Mouse (Mus musculus) kidney, adult 9 months (tissue): Measurements from ENCODE around the gene Ppard.
"Not testable (repeated sequence)": the region's sequence is repeated elsewhere in the genome, so short reads cannot be mapped to it uniquely, and the experiment has no call there.

ENCODE experiments used
- DNase-seq: peaks from one replicate; pipeline ENCODE4 v3.0.0; 2022

Ppard gene

DNA sequence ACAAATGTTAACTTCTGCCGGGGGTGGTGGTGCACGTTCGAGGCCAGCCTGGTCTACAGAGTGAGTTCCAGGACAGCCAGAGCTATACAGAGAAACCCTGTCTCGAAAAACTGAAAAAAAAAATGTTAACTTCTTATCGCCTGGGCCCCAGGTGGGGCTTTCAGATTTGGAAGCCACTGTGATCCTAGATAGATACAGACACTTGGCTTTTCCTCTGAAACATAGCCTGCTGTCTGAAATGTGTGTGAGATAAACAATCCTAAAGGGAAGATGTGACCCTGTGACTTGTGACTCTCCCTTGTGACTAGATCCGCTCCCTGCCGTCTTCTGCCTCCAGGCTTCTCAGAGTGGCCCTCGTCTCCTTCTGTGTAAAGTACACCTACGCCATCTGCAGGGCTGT is 85.2 kb downstream of the Ppard start:
- no peak for DNase-seq

DNA sequence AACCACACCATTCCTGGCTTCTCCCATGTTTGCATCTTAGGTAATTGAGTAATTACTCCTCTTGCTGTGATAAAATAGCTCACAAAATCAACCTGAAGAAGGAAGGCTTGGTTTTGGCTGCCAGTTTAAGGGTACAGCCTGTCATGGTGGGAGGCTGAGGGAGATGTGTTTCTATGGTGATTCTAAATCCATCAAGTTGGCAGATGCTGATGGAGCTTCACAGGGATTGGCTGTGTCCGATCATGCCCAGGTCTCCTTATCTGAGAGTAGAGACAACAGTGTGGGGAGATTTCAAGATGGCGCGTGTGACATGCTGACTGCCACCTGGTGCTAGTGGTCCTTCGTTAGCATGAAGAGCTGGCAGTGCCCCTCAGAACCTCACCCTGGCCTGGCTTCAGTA is 89.2 kb downstream of the Ppard start:
- DNase-seq, result no peak

DNA sequence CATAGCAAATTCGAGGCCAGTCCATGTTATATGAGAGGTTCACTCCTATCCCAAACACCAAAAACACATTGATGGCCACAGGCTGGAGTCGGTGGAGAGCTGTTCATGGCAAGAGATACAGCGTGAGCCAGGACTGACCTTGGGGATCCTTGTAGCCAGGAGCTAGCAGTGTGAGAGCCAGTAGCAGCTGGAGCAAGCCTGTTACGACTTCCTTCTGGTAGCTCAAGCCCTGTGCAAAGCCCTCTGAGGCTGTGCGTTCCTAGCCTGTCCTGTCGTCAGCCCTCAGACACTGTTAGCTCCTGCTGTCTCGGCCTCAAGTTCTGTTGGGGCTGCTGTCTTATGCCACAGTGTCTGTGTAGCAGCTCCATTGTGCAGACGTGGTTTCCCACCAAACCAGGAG is 91.3 kb downstream of the Ppard start:
- no peak for DNase-seq

DNA sequence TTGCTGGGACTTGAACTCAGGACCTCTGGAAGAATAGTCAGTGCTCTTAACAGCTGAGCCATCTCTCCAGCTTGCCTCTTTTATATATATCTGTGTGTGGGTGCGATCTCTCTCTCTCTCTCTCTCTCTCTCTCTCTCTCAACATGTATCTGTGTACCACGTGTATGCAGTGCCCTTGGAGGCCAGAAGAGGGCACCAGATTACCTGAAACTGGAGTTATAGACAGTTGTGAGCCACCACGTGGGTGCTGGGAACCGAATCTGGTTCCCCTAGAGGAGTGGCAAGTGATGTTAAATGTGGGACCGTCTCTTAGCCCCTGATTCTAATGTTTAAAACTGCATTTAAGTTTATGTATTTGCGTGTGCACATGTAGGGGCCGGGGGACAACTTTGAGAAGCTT is 91.9 kb downstream of the Ppard start:
- not testable (repeated sequence) for DNase-seq

DNA sequence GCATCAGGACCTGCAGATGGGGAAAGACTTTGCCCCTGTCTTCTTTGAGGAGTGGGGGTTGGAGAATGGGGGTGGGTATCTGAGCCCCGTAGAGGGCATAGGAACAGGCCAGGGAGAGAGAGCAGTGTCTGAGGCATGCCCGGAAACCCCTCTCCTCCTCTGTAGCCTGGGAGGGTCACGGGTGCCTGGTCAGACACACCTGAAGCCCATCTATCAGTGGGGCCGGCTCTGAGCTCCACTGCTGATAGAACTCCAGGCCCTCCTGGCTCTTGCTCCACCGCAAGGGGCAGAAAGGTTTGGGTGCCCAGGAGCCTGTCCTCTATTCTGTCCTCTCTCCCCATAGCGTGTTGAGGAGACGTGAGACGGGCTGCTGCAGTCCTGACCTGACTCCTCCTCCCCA is 93.3 kb downstream of the Ppard start:
- DNase-seq, result no peak

DNA sequence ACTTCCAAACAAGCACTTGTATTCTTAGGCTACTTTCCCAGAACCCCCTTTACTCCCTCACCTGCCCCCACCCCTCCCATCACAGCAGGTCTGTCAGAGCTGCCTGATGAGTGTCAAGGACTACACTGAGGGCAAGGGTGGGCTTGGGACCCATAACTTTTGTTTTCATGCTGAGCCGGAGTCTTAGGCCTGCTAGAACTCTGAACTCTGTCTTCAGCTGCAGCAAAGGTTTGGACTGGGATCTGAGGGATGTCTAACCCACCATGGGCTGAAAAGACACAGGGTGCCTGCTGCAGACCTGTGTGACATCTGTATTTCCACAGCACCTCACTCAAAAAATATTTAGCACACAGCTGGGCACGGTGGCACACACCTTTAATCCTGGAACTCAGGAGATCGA is 94.5 kb downstream of the Ppard start:
- no peak for DNase-seq

DNA sequence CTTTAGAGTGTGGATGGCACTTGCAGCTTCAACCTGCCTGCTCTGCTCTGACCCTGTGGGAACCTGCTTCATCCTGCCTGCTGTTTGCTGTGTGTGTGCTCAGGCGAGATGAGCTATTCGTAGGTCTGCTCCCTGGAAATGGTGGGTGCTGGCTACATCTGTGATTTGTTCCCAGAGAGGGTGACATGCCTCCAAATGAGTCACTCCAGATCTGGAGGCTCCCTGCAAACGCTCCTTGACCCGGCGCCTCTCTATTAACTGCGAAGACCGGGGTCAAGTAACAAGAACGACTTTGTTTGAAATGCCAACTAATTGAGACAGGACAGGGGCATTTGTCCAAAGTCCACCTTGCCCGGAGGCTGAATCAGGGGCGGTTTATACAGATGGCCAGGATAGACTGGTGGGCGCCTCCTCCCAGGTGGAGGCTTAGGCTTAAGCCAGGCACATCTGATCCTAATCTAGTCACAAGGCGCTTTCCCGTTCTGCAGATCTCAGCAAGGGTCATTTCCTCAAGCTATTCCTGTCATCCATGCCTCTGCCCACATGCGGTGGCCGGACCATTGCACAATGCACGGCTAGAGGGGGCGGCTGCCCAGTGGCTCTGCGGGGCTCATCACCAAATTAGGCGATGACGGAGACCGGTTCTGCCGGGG is 95.3 kb downstream of the Ppard start:
- DNase-seq, result peak; percentile 84

DNA sequence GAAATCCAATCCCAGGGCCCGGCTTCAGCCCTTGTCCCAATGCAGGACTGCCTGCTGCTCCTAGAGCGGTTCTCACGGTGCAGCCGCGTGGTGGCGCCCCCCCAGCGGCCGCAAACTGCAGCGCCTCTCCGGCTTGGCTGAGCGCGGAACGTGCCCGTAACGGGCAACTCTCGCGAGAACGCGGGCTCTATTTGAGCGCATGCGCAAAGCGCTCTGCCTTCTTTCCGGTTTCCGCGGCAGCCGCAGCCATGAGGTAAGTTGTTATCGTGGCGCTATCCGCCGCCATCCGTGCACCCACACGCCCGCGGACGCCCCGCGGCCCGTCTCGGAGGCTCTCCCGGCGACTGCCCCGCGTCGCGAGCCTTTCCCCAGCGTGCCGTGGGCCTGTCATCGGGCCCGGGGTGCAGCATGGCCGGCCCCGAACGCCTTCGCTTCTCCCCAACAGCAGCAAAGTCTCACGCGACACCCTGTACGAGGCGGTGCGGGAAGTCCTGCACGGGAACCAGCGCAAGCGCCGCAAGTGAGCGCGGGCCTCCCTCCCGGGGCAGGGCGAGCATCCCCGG is 95.9 kb downstream of the Ppard start, which contains the start of gene Rpl10a:
Rpl10a (plus strand) TSS at position 106 of the 563 bp plus-strand sequence.
- peak; percentile 97 for DNase-seq

DNA sequence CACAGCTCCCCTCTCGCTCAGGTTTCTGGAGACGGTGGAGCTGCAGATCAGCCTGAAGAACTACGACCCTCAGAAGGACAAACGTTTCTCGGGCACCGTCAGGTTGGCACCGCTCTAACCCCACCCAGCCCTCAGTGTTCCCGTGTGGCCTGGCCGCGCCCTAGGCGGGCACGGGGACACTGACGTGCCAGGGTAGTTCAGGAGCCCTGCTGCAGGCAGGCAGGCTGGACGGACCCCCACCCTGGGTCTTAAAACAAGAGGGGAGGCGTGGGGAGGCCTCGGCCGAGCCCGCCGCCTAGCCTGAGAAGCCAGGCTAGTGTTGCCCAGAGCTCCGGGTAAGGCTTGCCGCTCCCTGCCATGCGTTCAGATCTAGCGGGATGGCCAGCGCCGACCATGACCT is 96.4 kb downstream of the Ppard start:
- DNase-seq, result no peak

DNA sequence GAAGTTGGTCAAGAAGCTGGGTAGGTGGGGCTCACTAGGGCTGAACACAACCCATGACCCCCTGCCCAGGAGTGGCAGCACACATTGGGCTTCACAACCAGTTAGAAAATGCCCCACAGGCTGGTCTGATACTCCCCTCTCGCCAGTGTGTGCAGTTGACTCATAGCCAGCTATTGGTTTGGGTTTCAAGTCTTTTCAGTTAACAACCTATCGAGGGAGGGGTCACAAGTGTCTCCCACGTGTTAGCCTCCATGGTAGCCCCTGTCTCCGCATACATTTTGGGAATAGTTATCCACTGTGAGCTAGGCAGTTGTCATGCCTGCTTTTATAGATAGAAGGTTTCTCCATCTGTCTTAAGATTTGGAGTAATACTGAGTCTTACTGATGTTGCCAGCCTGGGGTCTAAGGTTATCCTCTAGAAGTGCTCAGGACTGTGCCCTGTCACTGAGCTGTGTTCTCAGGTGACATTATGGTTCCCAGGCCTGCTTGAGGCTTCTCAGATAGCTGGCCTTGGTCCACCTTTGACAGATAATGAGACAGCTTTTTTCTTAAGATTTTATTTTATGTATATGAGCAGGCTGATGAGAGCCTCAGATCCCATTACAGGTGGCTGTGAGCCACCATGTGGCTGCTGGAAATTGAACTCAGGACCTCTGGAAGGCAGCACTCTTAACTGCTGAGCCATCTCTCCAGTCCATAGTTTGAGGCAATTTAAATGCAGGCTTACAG is 97.2 kb downstream of the Ppard start:
- no peak for DNase-seq

DNA sequence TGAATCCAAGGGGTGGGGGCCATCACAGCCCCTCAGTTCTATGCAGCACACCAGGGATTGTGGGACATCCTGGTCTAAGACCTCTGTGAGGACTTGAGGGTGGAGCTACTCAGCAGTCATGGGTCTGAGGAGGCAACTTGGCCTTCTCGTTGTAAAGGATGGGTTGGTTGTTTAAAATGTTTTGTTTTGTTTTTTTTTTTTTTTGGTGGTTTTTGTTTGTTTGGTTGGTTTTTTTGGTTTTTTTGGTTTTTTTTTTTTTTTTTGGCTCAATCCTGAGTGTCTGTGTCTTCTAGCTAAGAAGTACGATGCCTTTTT is 97.7 kb downstream of the Ppard start:
- DNase-seq, result no peak

DNA sequence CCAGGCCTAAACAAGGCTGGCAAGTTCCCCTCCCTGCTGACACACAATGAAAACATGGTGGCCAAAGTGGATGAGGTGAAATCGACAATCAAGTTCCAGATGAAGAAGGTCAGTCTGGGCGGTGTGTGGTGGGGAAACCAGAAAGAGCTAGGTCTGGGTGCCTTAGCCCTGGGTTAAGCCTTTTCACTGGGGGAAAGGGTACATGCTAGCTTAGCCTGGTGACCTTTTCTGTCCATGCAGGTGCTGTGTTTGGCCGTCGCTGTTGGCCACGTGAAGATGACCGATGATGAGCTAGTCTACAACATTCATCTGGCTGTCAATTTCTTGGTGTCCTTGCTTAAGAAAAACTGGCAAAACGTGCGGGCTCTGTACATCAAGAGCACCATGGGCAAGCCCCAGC is 98.1 kb downstream of the Ppard start:
- DNase-seq, result not testable (repeated sequence)

DNA sequence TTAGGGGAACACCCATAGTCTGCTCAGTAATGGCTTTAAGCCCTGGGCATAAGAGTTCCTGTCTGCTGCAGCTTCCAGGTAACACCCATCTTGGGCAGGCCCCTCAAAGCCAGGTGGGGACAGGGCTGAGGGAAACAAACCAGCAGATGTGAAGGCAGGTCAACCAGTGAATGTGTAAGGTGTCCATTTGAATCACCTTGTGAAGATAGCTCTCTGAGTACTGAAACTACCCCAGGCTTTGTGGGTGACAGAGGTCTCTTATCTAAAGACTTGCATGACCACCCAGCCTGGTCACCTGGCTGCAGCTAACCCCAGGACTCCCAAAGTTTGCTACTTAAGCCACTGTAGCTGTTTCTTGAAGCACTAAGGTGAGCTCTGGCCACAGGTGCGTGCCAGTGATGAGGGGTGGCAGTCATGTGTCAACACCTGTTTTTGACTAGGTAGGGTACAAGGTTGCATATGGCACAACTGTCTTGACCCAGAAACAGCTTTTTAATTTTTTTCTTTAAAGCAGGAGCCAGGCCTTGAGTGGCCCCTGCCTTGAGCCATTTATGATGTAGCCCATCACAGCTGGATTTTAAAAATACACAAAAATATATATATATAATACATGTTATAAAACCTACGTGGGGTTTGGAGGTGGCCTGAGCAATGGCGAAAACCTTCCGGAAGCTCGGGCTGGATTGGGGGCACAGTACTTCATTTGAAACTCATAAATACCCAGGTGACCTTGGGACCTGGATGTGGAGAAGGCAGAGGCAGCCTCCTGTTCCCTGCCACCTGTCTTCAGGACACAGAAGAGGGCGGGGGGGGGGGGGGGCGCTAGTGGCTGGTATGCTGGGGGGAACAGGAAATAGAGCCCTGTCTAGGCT is 99.0 kb downstream of the Ppard start:
- no peak for DNase-seq

DNA sequence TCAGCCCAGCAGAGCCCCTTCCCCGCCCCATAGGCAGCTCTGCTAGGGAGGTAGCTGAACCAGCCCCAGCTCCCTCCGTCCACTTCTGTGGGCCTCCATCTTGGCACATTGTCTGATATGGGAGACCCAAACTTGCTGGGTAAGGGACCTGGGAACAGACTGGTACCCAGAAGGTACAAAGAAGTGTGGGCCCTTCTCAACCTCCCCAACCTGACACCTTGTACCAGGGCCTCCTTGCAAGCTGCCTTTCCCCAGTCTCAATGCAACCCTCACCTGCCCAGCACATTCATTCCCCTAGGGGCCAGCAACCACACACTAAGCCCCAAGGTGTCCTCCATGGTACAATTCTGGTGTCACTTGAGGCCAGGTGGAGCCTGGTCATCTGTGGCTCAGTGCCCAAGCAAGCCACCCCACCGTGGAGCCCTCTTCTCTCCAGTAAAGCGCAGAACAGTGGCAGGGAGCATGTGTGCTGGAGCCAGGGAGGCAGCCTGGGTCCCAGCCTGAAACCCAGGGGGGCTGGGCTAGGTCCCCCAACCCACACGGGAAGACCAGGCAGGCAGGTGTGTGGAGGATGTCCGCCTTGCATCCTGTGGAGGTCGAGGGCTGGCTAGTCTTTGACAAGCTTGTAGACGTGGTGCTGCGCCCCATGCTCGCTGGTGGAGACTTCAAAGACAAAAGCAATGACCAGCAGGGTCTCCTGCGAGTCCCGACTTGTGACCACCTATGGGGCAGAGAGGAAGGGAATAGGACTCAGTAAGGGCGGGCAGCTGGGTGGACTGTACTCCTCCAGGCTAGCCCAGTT is 99.8 kb downstream of the Ppard start:
- DNase-seq, result no peak

DNA sequence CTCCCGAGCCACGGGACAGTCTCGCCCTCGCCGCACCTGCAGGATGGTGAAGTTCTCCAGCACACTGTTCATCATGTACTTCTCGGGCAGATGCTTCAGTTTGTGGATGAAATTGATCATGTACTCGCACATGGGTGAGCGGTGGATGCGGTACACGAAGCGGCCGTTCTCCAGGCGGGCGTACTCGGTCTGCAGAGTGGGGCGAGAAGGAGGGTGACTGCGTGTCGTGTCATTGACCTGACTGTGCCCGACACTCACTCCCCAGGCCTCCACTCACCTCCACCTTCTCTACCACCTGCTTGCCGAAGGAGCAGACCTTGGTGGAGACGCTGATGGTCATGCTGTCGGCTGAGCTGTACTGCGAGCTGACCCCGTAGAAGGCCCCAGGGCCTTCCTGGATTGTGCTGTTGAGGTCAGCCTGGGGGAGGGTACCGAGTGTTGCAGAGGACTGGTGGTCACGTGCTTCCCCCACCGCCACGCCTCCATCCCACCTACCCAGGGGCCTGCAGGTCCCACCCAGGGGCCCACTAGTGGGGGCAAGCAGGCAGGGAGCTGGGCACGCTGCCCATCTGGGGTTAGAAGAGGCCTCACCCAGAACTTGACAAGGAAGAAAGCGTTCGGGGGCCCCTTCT is 100.5 kb downstream of the Ppard start:
- no peak for DNase-seq

DNA sequence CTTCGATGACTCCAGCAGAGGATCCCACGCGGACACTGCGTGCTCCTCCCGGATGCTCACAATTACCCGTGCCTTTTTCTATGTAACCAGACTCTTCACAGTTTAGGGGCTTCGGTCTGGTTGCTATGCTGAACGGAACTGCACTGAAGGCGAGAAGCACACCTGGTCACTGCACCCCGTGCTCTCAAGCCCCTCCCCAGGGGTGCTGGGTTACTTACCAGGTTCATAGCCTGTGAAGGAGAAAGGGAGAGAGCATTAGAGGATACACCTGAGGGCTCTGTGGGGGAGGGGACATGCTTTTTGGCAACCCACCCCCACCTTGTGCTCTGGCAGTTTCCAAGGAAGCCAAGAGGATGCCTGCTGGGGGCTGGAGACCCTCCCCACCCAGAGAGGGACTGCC is 102.8 kb downstream of the Ppard start:
- no peak for DNase-seq

DNA sequence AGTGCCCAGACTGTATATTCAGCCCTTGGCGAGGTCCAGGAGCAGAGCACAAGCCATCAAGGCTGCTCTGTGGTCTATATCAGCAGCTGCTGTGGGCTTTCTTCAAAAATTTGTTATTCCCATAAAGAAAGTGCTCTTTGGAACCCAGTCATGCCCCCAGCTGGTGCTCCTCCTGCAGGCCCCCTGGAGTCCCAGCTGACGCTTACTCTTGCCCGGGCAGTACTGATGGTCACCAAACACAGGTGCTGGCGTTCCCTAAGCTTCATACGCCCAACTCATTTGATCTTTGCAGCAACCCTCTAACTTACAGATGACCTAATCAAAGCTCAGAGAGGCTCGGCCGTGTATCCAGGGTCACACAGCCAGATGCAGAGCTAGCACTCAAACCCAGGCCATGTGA is 105.0 kb downstream of the Ppard start:
- DNase-seq, result no peak

DNA sequence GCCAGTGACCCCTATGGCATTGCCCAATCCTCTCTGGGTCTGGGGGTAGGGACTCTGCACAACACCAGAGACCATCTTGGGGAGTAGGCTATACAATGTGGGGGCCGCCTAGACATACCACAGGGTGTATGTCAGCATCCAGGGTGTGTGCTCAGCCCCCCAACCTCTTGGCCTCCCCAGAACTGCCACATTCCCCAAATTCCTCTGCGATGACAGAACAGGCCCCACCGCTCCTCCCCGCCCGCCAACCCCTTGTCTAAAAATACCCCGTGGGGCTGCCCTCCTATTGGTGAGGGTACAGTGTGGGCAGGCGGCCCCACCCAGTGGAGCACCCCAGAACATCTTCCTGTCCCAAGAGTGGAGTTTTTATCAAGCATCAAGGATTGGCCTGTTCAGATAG is 108.1 kb downstream of the Ppard start:
- DNase-seq, result no peak

DNA sequence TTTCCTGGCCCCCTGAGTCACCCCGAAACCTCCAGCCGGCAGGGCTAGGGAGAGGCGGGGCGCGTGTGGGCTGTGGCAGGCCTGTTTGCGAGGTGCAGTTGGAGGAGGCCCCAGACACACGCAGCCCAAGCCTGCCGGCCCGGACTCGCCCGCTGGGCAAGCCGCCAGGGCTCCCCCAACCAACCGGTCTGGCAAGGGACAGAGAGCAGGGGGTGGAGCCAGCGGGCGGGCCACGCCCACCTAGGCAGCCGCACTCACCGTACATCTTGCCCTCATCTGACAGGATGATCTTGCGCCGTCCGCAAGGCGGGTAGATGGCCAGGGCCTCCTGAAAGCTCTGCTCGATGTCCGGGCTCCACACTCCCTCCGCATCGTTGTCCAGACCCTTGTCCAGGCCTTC is 108.6 kb downstream of the Ppard start:
- DNase-seq, result peak; percentile 96

DNA sequence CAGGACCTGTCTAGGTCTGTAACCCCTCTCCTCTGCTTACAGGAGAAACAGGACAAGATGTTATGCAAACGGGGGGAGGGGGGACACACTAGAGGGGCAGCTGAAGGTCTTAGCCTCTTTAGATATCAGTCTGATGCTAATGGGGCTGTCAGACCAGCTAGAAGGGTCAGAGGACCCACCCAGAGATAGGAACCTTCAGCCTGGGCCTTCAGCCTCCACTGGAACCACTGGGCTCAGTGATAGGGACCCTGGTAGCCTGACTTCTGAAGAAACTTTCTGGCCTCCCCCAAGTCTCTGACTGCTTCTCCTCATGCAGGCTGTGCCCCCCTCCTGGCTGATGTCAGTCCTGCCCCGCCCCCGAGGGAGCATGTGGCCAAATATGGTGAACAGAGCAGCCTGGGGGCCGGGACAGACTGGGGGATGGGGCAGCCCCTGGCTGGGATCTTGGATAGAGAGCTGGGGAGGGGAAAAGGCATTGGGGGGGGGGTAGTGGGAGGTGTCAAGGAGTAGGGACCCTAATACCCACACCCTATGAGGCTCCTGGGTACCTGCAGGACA is 111.6 kb downstream of the Ppard start:
- no peak for DNase-seq

DNA sequence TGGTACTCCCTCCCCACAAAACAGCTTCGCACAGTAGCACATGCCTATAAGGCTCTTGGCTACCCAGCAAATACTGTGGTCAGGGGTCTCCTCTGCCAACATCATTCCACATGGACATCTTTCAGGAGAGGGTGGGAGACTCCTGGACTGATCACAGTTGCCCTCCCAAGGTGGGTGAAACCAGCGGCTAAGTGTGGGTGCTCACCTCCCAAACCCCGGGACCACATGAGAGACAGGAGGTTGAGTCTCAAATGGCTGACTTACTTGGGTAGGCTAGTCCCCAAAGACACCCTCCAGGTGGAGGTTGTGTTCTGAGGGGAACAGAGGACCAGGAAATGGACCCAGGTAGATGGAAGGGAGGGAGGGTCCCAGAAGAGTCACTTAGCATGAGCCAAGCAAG is 112.2 kb downstream of the Ppard start:
- DNase-seq, result no peak

DNA sequence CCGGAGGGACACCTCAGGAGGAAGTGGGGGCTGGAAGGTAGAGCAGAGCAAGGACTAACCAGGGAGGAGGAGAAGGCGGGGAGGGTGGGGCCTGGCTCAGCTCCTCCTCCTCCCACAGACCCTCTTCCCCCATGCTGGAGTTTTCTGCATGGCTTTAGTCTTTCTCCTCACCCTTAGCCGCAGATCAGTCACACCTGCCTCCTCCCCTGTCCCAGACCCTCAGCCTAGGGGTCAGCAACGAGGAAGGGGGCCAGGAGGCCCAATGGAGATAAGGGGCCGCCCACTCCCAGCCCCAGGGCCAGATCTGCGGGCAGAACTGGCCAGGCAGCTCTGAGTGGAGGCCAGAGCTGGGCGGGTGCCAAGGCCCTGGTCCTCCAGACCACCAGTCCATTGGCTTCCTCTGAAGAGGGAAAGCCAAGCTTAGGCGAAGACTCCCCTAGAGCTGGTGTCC is 112.8 kb downstream of the Ppard start:
- DNase-seq, result no peak
